8 mouse cellular contexts compared by ENCODE assay signal in the genomic region with DNA sequence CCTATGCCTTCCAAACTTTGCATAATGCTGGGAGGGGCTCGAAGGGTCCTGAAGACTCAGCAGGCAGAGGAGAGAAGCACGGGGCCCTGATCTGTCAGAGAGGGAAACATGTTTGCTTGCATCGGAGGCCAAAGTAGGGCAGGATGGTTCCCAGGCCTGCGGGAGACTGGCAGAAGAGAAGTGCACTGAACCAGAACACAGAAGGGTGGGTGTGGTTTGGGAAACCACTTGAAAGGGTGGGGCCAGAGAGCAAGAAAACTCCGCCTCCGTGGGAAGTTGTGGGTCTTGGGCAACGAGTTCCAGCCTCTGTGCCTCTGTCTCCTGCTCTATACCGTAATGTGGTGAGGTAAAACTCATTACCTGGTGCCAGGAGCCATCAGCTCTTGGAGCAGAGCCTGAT. TPM values are rescaled to one million over a fixed set of nuclear protein-coding genes. Genes with fewer than 3 reads are reported as not detected.
DNase-seq lines count a peak whose midpoint lies in the region; ATAC-seq lines count a peak whose summit lies in the region.

No protein-coding gene starts in this region.

- ATAC-seq in megakaryocyte progenitor cell, adult 5-6 weeks (replicated peaks; ENCODE audit: poor library complexity), result peak; percentile 84

- peak; percentile 48 to 62 for DNase-seq in cerebellum, postnatal 14 days
- DNase-seq in cerebellum, adult 9-10 months, result no peak
- peak; percentile 39 for DNase-seq in A20 (ENCODE audit: low read depth, low spot score)
- DNase-seq in cerebellum, postnatal 36 days, result peak; percentile 25 to 27
- peak; percentile 71 for DNase-seq in kidney, adult 9 months
- DNase-seq in right cerebral cortex, postnatal 14 days, result no peak
- DNase-seq in right cerebral cortex, postnatal 4 days, result no peak

RNA-seq across cellular contexts. Expression of a gene that starts 7.7 kb away (rescaled TPM):
- total RNA-seq in megakaryocyte progenitor cell, adult 5-6 weeks (2015), result 1.3 TPM in 1 of 2 replicates, not detected in the other
- total RNA-seq in megakaryocyte progenitor cell, adult 5-6 weeks (2017), result not detected in 2 replicates

Comparison
In these comparisons a context has a peak if more than half of its experiments do, and no peak if none do; other contexts are left out.
1. DNase-seq: peak in cerebellum, postnatal 14 days (2 of 2), A20 (single experiment), cerebellum, postnatal 36 days (2 of 2) and kidney, adult 9 months (single experiment); none in cerebellum, adult 9-10 months (single experiment), right cerebral cortex, postnatal 14 days (single experiment) and right cerebral cortex, postnatal 4 days (single experiment).